Mouse (Mus musculus): Measurements from ENCODE around the gene Aldh1a3. TPM values are rescaled to one million over a fixed set of nuclear protein-coding genes. Genes with fewer than 3 reads are reported as not detected.
A peak's percentile ranks its signal among the peaks of the same experiment; 100 is the strongest.

Aldh1a3 gene
- total RNA-seq, 2 experiments from 2014 or later: 1.5 to 1.6 TPM

DNA sequence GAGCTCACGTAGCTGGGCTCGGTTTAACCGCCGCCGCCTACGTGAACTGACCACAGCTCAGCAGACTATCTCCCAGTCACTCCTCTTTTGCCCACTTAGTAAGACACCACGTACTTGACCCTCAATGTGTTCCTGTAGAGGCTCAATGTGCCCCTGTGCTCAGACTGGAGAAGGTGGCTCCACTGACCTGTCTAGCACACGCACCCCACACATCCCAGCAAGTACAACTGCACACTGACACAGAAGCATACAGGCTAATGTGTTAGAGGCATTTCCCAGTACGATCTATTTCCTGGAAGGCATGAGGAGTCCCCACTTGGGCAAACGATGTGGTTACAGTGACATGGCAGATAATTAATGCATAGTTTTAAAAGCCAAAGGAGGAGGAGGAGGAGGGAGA is 50.8 kb downstream of the Aldh1a3 start:
- DNase-seq: no peak
- intact Hi-C loops (cut with DNase I): no loop called here

DNA sequence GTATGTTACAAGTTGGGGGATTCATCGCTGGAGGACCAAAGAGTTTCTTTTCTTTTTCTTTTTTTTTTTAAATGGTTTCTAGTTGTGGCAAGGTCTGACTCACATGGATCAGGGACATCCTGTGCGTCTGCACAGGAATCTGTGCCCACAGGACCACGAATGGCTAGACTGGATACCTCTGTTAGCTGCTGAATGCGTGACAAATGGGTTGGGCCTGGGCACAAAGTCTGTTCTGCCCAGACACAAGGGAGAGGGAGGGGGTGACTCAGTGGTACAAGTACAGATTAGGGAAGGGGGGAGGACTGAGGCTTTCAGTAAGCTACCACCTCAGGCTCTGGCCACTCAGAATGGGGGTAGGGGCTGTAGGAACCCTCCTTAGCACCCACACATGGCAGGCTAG is 51.6 kb downstream of the Aldh1a3 start:
- intact Hi-C loops (cut with DNase I): no loop called here
- DNase-seq: no peak

DNA sequence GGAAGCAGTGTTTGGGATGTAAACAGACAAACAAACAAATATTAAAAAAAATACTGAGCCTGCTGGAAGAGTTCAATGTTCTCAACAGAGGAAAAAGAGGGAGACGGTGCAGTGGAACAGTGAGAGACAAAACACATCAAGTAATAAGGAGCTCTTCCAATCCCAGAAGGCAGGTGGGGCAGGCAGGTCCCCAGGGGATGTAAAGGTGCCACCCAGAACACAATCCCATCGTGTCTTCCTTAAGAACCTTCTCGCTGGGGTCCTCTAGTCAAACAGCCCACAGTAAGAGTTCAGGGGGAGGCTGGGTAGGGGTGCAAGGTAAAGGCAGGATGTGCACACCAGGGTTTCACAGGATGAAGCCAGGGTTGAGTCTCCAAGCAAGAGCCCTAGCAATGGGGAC is 53.9 kb downstream of the Aldh1a3 start:
- intact Hi-C loops (cut with DNase I): no loop called here

DNA sequence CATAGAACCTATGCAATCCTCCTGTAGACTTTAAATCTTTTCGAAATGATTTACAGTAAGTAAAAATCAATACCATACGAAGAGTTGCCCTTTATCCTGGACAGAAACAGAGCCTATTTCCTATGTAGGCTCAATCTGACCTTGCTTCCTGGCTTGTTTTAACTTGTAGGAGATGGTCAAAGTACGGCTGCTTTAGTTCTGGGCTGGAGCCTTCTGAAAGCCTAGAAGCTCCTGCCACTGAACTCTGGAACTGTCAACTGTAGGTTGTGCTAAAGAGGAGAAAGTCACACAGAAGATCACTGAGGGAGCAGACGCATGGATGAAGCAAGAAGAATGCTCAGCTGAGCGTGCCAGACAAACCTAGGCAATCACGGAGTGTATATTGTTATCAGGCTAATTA is 56.3 kb downstream of the Aldh1a3 start:
- intact Hi-C loops (cut with DNase I): no loop called here

More for the DNA sequence above, 53.9 kb downstream of the Aldh1a3 start:
- DNase-seq: no peak

DNA sequence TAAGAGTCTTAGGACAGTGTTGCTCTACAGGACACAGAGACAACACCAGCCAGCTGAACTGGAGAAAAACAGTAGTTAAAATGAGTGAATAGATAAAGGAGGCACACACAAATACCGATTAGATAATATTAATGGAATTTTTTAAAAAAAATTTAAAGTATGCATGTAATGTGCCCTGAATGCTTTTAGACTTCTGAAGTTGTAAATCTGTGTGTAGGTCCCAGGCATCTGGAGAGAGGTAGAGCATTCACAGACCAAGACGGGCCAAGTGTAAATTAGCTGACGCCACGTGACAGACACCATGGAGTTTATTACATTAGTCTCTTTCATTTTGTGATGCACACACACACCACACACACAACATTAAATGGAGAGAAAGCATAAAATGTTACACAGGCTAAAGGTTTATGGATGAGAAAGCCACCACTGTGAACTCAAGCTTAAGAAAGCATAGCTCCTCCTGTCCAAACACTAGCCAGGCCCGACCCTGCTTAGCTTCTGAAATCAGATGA is 57.3 kb downstream of the Aldh1a3 start:
- no peak for DNase-seq
- intact Hi-C loops (cut with DNase I): no loop called here

More for the DNA sequence above, 56.3 kb downstream of the Aldh1a3 start:
- DNase-seq: no peak

DNA sequence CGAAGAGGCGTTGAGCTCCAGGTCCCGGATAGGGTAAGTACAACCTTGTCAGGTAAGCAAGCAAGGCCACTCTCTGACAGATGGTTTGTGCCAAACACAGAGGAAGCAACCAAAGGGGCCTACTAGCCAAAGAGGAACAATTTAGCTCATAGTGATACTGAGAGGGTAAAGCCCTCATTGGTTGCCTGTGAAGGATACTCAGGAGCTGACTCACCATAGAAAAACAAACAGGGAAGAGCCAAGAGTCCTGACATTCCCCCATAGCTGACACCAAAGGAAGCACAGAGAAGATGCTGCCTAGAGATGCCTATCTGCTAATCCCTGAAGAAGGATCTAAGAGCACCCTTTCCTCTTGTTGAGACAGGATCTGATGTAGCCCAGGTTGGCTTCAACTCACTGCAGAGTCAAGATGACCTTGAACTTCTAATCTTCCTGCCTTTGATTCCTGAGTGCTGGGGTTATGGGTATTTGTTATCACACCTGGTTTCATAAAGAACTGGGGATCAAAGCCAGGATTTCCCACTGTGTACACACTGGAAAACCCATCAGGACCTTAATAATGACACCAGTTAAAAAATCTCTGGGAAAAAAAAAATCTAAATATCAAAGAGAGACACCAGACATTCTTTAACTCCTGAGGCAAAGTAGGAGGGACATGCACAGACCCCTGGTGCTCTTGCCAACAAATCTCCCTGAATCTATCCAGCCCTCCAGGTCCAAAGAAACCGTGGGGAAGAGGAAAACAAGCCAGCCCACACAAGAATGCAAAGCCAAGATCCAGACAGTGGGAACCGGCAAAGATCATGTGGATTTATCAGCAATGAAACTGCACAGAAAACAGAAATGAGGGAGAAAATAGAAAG is 58.0 kb downstream of the Aldh1a3 start:
- DNase-seq: no peak
- intact Hi-C loops (cut with DNase I): no loop called here

DNA sequence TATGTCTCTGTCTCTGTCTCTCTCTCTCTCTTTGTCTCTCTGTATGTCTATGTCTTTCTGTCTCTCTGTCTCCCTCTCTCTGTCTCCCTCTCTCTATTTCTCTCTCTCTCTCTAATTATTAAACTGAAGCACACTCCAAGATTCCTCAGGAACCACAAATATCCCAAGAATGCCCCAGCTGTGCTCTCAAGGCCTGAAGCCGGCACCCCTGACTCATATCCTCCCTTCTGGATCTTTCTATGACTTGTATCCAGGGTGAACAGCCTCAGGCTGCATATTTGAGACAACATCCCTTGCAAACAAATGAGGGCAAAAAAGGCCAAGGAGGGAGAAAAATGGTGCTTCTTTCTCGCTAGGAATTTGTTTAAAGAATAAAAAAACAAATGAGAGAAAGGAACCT is 61.4 kb downstream of the Aldh1a3 start, which contains the start of gene Gm10974:
Gm10974 (plus strand) TSS at position 2 of the 400 bp plus-strand sequence.
- intact Hi-C loops (cut with DNase I): no loop called here
- DNase-seq: no peak

DNA sequence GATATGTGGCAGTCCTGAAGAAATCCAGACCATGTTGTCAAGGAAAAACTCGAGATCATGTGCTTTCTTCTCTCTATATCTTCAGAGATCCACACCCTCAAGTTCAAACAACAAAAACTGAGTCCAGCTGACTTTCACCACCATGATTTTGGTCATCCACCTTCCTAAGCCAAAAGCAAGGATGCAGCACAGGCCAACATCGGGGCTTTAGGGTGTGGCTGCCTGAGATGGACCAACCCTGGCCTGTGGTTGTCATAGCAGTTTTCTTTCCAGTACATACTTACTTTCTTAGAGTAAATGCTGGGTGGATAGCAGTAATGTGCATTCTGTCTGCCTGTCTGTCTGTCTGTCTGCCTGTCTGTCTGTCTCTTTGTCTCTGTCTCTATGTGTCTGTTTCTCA is 61.9 kb downstream of the Aldh1a3 start:
- intact Hi-C loops (cut with DNase I): no loop called here
- DNase-seq: no peak

DNA sequence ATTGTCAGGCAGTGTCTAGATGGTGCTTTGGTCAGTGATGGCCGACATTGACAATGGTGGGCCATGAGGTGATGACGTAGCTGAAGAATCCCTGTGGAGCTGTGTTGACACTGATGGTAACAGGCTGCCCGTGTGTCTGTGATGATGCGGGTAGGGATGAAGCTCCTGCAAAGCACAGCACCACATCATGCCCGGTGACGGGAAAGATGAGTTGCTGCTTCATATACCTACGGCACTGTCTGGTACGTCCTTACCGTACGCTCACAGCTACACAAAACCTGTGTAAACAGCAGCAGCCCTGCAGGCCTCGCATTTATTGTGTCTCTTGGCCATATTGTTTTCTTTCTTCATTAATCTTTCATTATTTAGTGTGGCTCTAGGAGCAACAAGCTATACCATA is 62.8 kb downstream of the Aldh1a3 start:
- intact Hi-C loops (cut with DNase I): no loop called here
- DNase-seq: no peak

DNA sequence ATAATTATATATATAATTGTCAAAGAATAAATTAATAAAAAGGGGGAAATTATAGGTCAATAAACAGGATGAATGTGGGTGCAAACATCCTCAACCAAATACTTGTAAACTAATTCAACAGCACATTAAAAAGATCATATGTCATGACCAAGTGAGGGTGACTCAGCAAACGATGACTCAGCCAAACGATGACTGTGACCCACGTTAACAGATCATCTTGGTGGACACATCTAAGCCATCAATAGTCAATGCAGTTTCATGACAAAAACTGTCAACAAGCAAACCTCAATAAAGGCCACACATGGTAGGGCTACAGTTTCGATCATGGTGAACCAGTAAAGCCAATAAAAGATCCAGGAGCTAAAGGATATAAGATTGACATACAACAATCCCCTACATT is 68.3 kb downstream of the Aldh1a3 start:
- no peak for DNase-seq
- intact Hi-C loops (cut with DNase I): no loop called here

DNA sequence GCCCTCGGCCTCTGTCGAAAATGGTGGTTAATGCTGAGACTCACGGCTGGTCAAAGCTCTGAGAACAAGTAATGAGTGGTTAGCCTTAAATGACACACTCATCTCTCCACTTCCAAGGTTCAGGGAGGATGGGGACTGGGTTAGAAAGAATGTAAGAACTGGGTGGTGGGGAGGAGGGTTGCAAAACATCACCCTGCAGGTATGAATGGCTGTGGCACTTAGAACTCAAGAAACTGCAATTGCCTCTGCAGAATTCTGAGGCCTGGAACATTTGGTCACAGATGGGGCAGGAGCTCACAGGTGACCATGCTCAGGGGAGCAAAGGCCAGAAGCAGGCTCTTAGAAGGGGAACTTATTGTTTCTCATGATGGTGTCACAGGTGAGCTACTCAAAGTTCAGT is 68.9 kb downstream of the Aldh1a3 start:
- intact Hi-C loops (cut with DNase I): no loop called here

DNA sequence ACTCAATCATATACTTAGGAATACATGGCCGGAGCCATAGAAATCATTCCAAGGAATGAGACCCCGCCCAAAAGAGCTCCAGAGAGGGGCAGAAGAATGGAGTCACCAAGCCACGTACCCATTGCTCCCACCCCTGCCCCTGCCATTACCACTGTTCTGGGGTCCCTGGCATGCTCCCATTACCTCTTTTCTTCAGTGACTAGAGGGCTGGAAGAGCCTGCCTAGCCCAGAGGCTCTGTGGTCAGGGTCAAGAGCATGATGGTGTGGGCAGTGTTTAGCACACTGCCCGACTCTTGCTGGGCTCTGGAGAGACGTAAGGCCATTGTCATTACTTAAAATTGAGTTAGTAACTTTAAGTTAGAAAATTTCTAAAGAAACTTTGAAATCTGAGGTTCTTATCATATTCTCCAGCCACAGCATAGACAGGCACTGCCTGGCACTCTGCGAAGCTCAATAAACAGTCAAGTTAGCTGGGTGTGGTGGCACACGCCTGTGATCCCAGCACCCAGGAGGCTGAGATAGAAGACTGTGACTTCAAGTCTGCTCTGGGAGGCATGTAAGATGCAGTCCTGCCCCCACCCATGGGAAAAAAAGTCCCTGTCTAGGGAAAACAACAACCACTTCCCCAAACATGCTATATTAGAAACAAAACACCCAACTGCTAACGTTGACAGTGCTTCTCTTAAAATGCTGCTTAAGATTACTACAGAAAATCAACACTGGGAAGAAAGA is 71.4 kb downstream of the Aldh1a3 start:
- intact Hi-C loops (cut with DNase I): no loop called here
- DNase-seq: no peak

More for the DNA sequence above, 68.9 kb downstream of the Aldh1a3 start:
- no peak for DNase-seq

DNA sequence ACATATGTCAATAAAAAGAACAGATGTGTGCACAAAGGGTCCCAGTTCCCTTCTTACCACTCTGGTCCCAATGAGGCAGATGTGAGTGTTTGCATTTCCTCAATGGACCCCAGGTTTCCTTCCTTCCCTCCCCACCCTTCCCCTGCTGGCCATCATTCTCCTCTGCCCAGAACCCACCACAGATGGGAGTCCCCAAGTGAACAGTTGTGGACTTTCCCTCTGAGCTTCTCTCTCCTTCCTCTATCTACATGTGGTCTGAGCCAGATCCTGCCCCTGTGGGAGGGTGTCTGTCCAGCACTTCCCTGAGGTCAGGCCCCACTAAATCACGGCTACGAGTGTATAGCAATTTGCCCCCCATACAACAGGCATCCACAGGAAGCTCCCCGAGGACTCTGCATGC is 72.4 kb downstream of the Aldh1a3 start:
- DNase-seq: no peak
- intact Hi-C loops (cut with DNase I): no loop called here

DNA sequence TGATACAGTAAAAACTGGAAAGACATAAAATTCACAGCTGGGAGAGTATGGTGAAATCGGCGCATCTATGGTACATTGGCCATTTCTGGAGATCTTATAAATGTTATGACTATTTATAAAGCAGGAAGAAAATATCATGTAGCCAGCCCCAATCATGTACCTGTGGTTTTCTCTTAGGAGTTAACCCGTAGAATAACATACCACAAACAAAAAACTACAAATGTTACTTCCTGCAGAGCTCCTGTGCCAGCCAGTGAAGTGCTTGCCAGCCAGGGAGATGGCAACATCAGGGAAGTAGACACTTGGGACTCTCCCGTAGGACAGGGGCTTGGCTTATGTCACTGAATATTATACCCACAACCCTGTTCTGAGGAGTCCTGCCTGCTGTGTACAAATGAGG is 76.2 kb downstream of the Aldh1a3 start:
- intact Hi-C loops (cut with DNase I): no loop called here

DNA sequence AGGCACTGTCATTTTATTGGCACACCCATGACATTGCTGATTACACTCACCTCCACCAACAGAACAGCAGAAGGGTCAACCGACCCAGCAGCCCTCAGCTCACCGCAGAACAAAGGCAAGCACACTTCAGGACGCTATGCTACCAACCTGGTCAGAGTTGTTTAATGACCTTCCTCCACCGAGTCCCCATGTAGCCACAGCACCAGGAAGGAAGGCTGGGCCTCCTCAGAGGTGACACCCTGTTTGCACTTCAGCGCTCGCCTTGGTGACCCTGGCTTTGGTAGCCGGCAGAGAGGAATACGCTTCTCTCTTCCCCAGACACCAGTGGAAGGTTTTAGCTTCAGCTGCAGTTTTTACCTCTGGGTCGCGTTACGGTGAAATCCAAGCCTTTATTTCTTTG is 77.6 kb downstream of the Aldh1a3 start:
- intact Hi-C loops (cut with DNase I): no loop called here
- no peak for DNase-seq

More for the DNA sequence above, 76.2 kb downstream of the Aldh1a3 start:
- no peak for DNase-seq

DNA sequence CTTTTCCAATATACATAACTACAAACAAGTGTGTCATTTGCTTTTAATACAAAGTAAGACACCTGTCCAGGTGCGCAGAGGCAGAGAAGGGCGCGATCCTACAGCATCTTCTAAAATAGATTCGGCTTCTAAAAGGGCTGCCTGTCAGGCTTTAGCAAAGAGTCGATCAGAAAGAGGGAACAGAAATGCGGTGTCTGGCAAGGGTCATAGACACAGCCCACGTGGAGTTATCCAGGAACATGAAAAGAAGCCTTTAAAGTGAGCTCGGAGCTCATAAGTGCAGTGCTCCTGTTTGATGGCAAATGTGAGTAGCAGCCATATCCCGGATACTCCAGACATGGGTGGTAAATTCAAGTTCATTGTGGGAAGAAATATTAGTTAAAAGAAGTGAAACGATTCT is 78.7 kb downstream of the Aldh1a3 start:
- intact Hi-C loops (cut with DNase I): no loop called here
- DNase-seq: no peak

DNA sequence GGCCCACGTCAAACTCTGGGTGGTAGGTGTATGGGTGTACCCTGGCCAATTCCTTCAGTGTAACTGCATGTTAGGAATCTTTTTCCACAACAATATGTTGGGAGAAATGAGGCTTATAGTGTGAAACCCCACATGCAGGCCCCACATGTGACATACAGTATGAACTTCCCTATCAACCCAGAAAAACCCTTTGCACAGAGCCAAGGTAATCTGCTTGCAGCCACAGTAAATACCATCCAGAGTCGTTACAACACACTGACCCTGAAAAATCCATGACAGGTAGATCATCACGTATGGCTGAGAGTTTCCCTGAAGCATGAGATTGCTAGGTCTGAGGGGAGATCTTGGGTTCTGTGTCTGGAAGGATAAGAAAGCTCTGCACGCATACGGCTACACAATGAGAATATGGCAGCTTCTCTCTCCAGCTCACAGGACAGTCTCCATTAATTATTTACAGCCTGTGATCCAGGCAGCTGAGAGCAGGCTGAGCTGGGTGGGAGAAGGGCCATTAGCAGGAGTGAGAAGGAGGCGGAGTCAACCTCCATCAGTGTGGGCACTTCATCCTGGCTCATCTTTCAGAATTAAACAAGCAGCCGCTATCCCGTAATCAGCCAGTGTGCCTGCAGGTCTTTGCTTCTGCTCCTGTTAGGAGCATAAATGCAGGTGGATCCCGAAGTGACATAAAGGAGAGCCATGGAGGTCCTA is 80.2 kb downstream of the Aldh1a3 start:
- intact Hi-C loops (cut with DNase I): no loop called here
- DNase-seq: no peak

DNA sequence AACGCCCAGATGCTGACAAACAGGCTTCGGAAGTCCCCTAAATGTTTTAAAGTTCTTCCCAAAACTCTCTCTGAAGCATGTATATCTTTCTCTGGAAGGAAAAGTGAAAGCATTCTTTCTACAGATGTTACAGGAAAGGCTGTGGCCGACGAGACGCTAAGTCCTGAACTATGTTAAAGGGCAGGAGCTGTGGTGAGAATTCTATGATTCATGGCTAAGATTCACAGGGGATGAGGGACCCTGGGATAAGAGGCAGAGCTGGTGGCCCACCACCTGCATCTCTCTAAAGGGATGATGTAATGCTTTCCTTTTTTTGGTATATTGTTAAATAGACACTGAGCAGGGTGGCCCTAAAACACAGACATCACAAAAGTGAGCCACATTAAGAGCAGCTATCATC is 84.0 kb downstream of the Aldh1a3 start:
- intact Hi-C loops (cut with DNase I): loop anchor here (2.0 kb wide), 2 partner anchors 33 to 45 kb away; partner anchors contain the start of gene Lrrk1
- no peak for DNase-seq

DNA sequence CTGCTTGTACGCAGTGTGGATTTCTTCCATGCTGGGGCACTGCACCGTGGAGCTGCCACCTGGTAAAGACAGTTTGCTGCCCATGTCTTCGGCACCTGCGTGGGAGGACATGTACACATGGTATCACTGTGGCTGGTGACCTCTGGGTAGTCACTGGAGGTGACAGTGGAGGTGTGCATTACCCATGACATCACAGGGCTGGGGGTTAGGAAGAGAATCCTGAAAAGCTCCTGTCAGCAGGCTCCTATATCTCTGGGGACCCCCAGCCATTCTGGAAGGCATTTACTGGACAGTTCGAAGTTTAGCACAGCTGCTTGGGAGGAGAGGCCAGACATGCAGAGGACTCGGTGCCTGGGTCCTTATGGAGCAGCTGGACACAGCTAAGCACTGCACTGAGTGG is 84.5 kb downstream of the Aldh1a3 start:
- intact Hi-C loops (cut with DNase I): loop anchor here (2.0 kb wide), 2 partner anchors 32 to 46 kb away; partner anchors contain the start of gene Lrrk1
- peak in 1 of 2 experiments; percentile 35 for DNase-seq

DNA sequence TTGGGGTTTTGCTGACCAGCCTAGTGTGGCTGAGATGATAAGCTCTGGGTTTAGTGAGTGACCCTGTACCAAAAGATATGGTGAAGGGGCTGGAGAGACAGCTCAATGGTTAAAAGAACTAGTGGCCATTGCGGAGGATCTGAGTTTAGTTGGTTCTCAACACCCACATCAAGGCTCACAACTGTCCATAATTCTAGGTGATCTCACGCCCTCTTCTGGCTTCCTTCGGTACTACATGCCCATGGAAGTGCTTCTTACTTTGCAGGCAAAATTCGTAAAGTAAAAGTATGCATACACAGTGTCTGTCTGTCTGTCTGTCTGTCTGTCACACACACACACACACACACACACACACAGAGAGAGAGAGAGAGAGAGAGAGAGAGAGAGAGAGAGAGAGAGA is 85.0 kb downstream of the Aldh1a3 start:
- intact Hi-C loops (cut with DNase I): loop anchor here (2.0 kb wide), 2 partner anchors 32 to 46 kb away; partner anchors contain the start of gene Lrrk1

More for the DNA sequence above, 85.0 kb downstream of the Aldh1a3 start:
- DNase-seq: peak; percentile 69 to 81

All from heart, postnatal 14 days (tissue).